Mouse (Mus musculus): ENCODE results near the gene Parva.

Gene Parva

GRCm38 (mm10) chr7:112472708-112473281 is 45.5 kb downstream of the Parva start:
- DNase-seq (ENCODE audit: low read depth, low spot score) = no peak

GRCm38 (mm10) chr7:112473649-112474435 is 46.5 kb downstream of the Parva start:
- DNase-seq (ENCODE audit: low read depth, low spot score) = no peak

- no peak for DNase-seq (ENCODE audit: low read depth, low spot score)
Measured at GRCm38 (mm10) chr7:112479116-112479515, 51.8 kb downstream of the Parva start.

GRCm38 (mm10) chr7:112481031-112481430 is 53.7 kb downstream of the Parva start:
- DNase-seq (ENCODE audit: low read depth, low spot score) = no peak

- no peak for DNase-seq (ENCODE audit: low read depth, low spot score)
Measured at GRCm38 (mm10) chr7:112482572-112482971, 55.3 kb downstream of the Parva start.

- DNase-seq (ENCODE audit: low read depth, low spot score) = no peak
Measured at GRCm38 (mm10) chr7:112483382-112483781, 56.1 kb downstream of the Parva start.

GRCm38 (mm10) chr7:112490825-112491224 is 63.5 kb downstream of the Parva start:
- no peak for DNase-seq (ENCODE audit: low read depth, low spot score)

- DNase-seq (ENCODE audit: low read depth, low spot score) = no peak
Measured at GRCm38 (mm10) chr7:112491737-112492136, 64.4 kb downstream of the Parva start.

- no peak for DNase-seq (ENCODE audit: low read depth, low spot score)
Measured at GRCm38 (mm10) chr7:112495950-112496349, 68.6 kb downstream of the Parva start.

- DNase-seq (ENCODE audit: low read depth, low spot score) = no peak
Measured at GRCm38 (mm10) chr7:112496921-112497320, 69.6 kb downstream of the Parva start.

GRCm38 (mm10) chr7:112498591-112499301 is 71.4 kb downstream of the Parva start:
- DNase-seq (ENCODE audit: low read depth, low spot score) = no peak

GRCm38 (mm10) chr7:112499453-112500133 is 72.3 kb downstream of the Parva start:
- peak; percentile 3 for DNase-seq (ENCODE audit: low read depth, low spot score)

GRCm38 (mm10) chr7:112500134-112500490 is 72.8 kb downstream of the Parva start:
- DNase-seq (ENCODE audit: low read depth, low spot score) = no peak

- no peak for DNase-seq (ENCODE audit: low read depth, low spot score)
Measured at GRCm38 (mm10) chr7:112502050-112502809, 74.9 kb downstream of the Parva start.

GRCm38 (mm10) chr7:112502845-112503244 is 75.5 kb downstream of the Parva start:
- no peak for DNase-seq (ENCODE audit: low read depth, low spot score)

GRCm38 (mm10) chr7:112503448-112503847 is 76.1 kb downstream of the Parva start:
- DNase-seq (ENCODE audit: low read depth, low spot score) = no peak

GRCm38 (mm10) chr7:112503917-112504316 is 76.6 kb downstream of the Parva start:
- no peak for DNase-seq (ENCODE audit: low read depth, low spot score)

- DNase-seq (ENCODE audit: low read depth, low spot score) = no peak
Measured at GRCm38 (mm10) chr7:112509107-112509506, 81.8 kb downstream of the Parva start.

GRCm38 (mm10) chr7:112510336-112511048 is 83.2 kb downstream of the Parva start:
- no peak for DNase-seq (ENCODE audit: low read depth, low spot score)

GRCm38 (mm10) chr7:112511309-112511708 is 84.0 kb downstream of the Parva start:
- DNase-seq (ENCODE audit: low read depth, low spot score) = no peak

GRCm38 (mm10) chr7:112512257-112512656 is 85.0 kb downstream of the Parva start:
- no peak for DNase-seq (ENCODE audit: low read depth, low spot score)
